Mouse (Mus musculus): ENCODE results near the gene C87436.

C87436 gene

GRCm38 (mm10) chr6:86510979-86511378, 72.8 kb downstream of the C87436 start:
- DNase-seq (ENCODE audit: low read depth), result no peak

- no peak for DNase-seq (ENCODE audit: low read depth)
These were observed 75.1 kb downstream of the C87436 start for GRCm38 (mm10) chr6:86513296-86513695.

GRCm38 (mm10) chr6:86516021-86516420, 77.8 kb downstream of the C87436 start:
- no peak for DNase-seq (ENCODE audit: low read depth)

GRCm38 (mm10) chr6:86519767-86520345, 81.7 kb downstream of the C87436 start:
- no peak for DNase-seq (ENCODE audit: low read depth)

GRCm38 (mm10) chr6:86522001-86522911, 84.1 kb downstream of the C87436 start:
- DNase-seq (ENCODE audit: low read depth), result no peak
